Mouse (Mus musculus) NIH3T3 (cell line): ENCODE results near the gene Abcc2.
A peak's percentile ranks its signal among the peaks of the same experiment; 100 is the strongest.

Experiments used
- DNase-seq: peaks from one replicate; pipeline ENCODE4 v3.0.0-alpha.2; 2012; ENCODE audit warnings: low read depth

Gene Abcc2

DNA sequence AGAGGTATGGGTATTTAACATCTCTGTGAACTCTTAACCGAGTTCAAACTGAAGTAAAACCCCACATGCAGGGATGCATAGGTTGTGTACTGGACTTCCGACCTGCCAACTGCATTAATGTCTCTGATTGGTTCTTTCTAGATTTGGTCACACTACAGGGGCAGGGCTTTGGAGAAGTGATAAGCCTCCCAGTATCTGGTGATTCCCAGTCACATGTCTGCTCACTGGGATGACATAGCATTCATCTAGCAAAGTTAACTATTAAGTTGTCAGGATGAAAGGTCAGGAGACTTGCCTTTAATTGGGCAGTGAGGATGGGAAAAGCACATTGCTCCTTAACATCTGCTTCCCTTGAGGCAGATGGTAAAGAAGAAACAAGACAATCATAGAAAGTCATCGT lies at the start of gene Abcc2:
Abcc2 (plus strand) TSS at position 213 of the 400 bp plus-strand sequence.
- no peak for DNase-seq

DNA sequence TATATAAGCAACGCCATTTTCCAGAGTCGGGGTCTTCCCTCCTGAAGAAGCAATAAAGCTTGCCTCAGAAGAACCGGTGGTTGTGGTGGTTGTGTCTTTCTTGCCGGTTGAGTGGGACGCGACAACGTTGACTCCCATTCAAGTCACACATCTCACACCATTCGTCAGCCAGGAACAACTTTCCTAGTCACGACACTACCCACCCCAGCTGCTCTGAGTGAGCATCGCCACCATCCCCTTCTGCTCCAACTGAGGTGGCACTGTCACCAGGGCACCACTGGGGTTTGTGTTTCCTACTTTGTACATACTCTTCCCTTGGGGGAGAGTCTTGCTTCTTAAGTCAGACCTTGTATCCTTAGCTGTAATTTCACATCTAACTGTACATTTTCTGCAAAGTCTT lies 43.6 kb upstream of the Abcc2 start:
- DNase-seq = no peak

DNA sequence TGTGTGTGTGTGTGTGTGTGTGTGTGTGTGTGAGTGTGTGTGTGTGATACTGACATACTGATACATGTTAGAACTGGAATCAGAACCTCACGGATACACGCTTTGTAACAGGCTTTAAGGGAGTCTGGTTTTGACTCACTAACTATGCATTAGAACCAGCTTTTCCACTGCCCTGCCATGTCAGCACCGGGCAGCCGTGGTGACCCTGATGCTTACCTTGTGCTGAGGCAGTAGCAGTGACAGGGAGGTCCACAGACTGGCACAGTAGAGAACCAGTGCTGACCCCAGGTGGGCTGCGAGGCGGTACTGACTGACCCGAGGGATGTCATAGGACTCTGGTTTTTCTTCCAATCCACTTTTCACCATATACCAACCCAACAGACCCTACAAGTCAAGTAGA lies 38.6 kb upstream of the Abcc2 start:
- DNase-seq = no peak

DNA sequence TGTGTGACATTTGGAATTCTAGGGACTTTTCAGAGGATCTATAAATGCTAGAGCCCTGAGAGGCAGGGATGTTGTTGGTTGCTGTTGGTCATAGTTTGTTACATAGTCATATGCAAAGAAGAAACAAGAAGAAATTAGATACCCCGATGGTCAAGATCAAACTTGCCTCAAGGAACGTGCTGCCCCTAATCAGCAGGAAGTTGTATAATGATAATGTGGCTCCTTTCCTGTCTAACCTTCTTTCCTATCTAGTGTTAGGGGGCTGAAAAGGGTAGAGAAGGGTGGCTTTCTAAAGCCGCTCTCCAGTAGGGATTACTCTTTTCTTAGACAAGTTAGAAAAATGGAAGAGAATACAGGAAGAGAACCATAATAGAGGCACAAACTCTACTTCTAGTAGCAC lies 36.3 kb upstream of the Abcc2 start:
- no peak for DNase-seq

DNA sequence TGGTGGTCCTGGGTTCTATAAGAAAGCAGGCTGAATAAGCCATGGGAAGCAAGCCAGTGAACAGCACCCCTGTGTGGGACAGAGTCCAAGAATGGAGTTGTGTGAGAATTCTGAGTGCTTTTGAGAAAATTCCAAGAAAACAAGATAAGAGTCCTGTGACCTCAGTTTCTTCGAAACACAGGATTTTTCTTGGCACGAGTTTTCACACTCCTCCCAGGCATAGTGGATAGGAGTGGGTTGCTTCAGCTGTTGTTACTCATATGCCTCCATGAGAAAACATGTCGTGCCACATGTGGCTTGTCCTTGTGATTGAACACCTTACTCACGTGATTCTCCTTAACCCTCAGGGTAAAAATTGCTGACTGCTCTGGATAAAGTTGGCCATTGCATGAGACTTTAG lies 34.1 kb upstream of the Abcc2 start:
- DNase-seq = peak; percentile 11

DNA sequence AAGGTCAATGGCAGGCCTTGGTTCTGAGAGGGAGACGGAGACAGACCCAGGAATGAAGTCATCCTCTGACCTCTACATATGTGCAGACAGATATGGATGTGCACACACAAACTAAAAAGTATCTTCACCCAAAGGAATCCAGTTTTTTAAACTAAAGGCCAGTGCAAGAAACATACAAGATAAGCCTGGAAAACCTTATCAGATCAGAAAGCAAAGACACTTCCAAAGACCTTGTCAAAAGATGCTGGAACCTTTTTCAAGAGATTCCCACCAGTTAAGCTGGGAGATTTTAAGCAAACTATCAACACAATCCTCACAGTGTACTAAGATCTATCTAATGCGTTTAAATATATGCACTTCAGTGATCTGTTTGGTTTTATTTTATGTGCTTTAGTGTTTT lies 32.0 kb upstream of the Abcc2 start:
- no peak for DNase-seq

DNA sequence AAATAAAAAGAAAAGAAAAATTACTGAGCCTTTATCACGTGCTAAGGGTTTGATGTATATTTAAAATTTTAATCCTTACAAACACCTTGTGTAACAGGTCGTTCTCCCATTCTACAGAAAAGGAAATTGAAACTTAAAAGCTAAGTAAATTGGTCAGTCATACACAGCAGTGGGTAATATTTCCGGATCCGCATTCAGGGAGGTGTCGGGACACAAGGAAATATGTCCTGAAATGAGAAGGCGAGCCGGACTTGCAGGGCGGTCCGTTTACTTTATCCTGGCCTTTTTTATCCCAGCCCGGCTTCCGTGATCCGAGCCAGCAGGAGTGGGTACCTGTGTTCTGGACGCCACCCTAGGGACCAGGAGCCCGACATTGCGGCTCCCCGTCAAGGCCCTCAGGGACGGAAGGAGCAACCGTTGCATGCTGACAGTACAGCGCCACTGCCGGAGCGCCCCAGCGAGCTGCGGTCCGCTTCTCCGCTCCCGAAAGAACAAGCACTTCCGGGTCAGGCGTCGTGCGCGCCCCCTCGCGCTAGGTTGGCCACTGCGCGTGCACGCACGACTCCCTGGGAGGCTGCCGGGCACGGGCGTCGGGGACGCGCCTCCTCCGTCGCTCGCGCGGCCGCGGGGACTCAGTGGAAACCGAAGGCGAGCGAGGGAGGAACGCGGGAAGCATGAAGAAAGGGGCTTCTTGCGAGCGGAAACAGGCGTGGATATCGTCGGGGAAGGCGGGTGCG lies 29.3 kb upstream of the Abcc2 start, which contains the start of the genes Cutc and Cox15:
Cutc (plus strand) TSS at position 508 of the 737 bp plus-strand sequence.
Cox15 (minus strand) TSS at position 512 of the 737 bp plus-strand sequence.
- DNase-seq = peak; percentile 100

DNA sequence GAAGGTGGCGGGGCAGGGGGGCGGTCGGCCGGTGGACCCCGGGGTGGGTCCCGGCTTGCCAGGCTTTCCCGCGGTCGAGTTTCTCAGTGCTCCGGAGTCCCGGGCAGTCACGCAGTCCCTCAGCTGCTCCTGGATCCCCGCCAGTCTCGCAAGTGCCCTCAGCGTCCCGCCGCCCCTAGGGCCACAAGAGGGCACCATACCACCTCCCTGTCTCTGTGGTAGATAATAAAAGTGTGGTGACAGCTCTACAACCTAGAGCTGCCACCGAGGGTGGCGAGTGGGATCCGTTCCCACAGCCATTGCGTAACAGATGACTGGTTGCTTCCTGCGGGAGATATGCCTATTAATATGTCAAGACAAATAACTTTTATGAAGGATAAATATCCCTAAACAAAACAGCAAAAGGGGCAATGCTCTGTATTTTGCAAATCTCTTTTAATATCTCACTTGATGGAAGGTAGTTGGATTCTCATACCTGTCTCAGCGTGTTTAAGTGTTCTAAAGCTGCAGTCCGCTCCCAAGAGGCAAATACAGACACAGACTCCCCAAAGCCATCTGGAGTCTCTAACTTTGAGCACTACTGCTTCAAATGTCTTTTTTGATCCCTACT lies 28.7 kb upstream of the Abcc2 start:
- peak; percentile 85 for DNase-seq

DNA sequence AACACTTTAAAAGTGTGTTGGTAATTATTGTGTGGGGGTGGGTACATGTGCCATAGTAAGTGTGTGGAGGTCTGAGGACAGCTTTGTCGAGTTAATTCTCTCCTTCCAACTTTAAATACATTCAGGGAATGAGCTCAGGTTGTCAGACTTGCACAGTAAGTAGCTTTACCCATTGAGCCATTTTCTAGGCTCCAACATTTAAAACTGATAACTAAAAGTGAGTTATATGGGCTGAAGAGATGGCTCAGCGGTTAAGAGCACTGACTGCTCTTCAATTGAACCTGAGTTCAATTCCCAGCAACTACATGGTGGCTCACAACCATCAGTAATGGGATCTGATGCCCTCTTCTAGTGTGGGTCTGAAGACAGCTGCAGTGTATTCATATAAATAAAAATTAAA lies 27.8 kb upstream of the Abcc2 start:
- DNase-seq = no peak

DNA sequence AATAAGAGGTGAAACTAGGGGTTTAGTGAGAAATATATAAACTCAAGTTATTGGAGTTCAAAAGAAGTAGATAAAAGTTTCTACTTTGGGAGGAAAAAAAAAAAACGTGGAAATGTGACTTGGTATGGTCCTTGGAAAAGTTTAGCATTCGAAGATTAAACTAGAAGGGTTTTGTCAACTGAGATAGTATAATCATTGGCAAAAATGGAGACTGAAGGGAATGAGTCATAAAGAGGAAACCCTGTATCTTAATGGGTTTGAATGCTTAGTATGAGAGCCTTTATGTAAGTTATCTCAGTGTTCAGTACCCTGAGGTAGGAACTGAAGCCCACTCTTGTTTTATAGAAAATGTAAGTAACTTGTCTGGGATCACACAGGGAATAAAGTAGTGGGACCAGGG lies 27.1 kb upstream of the Abcc2 start:
- no peak for DNase-seq

DNA sequence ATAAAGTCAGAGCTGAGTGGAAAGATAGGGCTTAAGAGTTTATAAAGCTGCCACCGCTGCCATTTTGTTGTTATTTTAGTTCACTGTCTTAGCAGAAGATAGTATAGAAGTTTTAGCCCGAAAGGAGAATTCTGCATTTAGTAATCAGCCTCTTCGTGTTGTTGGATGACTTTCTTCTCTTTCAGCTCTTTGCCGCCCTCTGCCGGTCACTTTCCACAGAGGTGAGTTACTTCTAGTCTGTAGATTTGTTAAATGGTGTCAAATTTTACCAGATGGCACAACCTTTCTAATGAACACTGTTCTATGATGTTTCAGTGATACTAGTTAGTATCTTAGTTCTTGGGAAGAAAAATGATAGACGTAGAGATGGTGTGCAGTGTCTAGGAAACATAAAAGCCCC lies 21.5 kb upstream of the Abcc2 start:
- DNase-seq = peak; percentile 94

DNA sequence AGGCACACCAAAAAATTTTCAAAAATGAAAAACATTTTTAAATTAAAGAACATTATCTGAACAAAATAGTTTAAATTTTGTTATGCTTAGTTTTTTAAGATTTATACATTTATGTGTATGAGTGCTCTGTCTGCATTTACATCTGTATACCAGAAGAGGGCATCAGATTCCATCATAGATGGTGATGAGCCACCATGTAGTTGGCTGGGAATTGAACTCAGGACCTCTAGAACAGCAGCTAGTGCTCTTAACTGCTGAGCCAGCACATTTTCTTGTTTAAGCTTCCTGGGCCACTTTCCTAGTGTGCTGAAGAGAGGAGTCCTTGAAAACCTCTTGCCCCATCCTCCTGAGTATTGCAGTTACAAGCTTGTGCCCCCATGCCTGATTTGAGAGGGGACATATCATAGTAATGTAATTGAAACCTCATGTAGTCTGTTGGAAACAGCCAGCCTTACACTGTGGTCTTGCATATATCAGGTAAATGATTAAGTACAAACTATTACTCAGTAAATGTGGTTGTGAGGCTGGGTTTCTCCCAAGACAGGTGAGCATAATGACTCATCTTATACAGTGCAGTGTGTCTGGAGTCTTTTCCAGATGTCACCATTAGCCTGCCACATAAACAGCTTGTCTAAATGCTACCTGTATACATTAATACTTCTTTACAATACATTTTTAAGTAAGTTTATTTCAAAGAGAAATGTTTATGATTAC lies 20.3 kb upstream of the Abcc2 start:
- DNase-seq = no peak

DNA sequence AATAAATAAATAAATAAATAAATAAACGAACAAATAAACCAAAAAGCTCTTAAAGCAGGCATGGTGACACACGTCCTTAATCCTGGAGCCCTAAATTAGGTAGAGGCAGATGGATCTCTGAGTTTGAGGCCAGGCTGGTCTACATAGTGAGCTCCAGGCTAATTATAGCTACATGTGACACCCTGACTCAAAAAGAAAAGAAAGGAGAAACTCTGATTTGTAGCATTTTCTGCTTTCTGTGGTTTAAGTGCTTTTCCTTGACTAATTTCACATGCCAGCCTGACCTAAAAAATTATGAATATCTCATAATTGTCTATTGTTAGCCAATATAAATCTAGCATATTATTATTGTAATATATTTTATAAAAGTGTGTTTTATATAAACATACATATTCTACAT lies 19.6 kb upstream of the Abcc2 start:
- no peak for DNase-seq

DNA sequence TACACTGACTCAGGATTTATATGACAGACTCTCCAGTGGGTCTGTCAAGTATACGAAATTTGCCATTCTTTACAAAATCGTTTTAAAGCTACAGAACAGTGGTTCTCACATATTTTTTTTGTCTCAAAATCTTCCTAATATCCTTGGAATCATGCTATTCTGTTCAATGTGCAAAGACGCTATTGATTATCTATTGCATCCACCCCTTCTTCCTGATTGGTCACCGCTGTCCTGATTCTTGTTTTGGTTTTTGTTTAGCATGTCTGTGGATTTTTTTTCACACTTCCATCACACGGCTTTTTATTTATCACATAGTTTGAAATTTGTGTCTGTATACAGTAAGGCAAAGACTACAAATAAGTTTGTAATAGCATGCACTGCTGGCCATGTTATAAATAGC lies 15.5 kb upstream of the Abcc2 start:
- DNase-seq = no peak

DNA sequence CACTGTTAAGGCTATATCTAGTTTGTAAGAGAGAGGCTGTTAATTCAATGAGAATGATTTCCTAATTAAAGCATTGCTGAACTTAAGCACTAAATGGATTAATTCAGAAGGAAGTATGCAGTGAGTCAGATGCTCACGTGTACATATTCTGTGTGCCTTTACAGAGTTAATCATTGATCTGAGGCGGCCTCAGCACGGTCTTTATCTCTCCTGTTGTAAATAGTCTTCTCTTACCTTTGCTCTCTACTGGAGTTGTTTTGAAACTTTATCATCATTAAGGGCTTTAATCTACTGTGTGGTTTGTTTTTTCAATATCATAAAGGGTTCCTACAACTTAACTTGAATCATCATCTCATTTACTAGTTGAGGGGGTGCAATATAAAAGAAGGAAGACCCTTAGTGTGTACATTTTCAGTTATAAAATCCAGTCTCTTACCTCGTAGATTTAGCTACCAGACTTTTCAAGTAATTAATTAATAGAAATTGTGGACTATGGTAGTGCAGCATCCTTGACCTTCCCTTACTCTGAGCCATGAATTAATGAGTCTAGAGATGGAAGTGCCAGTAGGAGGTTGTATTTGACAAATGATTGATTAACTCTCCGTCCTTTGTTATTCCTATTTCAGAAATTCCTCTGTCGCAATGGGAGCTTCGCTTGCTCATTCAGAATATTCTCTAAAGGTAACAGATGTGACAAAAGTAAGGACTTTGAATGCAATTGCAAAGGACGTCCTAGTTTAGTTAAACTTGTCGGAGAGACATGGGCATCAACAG lies 14.3 kb upstream of the Abcc2 start:
- no peak for DNase-seq

DNA sequence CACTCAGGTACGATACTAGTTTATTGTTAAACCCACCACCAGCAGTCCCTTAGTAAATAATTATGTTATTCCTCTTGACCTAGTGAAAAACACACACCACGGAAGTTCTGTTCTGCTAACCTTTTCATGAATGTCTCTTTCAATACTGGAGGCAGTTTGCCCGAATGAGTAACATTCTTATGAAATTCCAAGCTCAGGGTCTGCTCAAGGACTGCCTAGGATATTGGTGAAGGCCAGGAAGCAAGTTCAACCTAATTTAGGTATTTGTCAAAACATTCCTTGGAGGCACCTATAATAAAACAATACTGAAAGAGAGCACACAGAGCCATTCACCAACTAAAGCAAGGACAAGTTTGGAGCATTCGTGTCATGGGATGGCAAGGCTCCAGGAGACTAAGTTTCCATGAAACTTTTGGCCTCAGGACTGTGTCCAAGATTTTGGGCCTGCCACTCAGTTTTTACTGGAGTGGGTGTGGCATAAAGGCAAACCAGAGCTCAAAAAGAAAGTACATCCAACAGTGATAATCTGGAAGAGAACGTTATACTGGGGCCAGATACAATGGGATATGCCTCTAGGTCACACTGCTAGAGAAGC lies 12.5 kb upstream of the Abcc2 start:
- peak; percentile 44 for DNase-seq

DNA sequence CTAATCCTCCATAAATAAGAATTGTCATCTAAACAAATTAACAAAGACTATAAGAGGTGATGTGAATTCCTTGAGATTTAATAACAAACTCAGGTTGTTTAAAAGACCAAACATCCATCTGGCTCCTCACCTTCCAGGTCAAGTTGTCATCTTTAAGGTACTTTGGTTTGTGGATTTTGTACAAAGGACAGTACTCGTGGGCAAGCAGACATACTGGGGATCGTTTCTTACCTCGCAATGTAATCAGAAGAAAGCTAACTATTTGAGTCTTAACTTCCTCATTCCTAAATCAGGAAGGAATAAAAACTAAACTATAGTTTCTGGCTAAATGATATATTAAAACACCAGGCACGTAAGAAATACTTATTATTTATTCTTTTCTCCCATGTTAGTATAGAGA lies 11.4 kb upstream of the Abcc2 start:
- no peak for DNase-seq

DNA sequence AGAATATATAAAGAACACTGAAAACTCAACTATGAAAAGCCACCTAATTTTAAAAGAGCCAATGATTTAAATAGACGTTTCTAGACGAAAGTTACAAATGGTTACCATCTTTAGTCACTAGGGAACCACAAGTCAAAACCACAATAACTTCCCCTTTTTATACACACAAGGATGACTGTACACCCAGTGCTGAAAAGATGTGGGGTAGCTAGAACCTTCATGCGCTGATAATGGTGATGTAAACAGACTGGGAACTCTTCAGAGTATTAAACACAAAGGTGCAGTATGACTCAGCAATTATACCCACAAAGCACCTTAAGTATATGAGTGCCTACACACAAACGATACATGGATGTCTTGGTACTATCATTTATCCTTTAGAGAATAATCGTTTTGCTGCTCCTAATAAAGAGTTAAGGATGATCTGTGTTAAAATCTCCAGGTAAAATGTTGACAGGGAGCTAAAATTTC lies 10.5 kb upstream of the Abcc2 start:
- no peak for DNase-seq

DNA sequence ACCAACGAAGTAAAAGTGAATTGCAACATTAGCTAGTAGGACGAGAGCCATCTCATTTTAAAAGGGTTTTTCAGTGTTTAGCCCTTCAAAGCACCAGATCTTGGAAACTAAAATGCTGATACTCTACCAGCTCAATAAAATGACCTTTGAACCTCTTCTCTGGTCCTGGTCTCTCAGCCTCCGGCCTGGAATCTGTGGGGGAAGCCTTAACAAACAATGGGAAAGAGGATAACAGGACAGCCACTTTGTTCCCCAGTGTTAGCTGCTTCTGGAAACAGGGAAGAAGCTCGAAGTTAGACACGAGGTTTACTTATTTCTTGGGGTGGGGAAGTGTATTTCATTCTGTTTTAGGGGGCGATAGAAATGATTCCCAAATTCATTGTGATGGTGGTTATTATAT lies 9.7 kb upstream of the Abcc2 start:
- DNase-seq = no peak

DNA sequence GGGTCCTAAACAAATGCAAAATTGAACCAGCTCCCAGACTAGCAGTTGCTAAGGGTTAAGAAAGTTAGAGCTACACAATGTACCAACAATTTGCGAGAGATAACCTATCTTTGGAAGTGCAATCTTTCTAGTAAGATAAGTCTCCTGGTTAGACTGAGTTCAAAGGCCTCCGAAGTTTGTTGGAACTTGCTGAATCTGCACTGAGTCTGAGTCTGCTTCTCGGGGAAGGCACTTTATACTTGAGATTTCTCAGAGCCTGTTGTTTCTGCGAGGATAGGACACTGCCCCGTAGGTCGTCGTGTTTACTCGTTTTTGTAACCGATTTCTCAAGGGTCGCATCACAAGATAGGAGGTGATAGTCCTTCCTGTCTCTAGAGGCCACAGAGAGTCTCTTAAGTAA lies 6.6 kb upstream of the Abcc2 start:
- no peak for DNase-seq

DNA sequence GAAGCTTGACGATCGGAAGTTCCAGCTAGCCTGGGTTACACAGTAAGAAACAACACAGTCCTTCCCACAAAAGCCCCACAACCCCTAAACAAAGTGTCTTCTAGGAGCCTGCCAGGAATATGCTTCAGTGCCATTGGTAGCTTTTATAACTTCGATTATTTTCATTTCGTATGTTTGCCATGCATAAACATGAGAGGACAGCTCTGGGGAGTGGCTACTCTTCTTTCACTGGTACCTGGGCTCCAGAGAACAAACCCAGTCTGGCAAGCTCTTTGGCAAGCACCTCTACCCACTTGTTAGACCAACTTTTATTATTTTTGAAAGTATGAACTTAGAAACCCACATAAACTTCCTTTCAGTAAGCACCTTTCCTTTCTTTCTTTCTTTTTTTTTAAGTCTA lies 5.4 kb upstream of the Abcc2 start:
- no peak for DNase-seq

DNA sequence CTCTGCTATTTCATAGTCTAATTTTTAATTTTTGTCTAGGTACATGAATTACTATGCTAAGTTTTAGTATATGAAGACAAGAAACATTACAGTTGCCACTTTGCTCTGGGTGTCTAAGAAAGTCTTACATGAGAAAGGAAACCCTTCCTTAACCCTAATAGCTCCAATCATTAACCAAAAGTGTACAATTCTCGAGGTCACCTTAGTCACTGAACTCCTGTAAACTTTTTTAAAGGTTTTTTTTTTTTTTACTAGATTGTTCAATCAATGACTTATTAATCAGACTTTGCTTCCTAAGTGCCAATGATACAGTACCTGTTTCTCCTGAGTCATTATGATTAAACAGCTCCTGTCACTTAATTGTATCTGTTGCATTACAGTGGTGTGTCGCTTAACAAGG lies 4.7 kb upstream of the Abcc2 start:
- DNase-seq = no peak
